Mouse (Mus musculus) G1E (cell line): Measurements from ENCODE around the gene Ppp1r9b. TPM values are rescaled to one million over a fixed set of nuclear protein-coding genes. Genes with fewer than 3 reads are reported as not detected.

Source experiments
- ATAC-seq: 2 replicates; pipeline ENCODE4 v1.8.0; 2016; ENCODE audit warnings: mild to moderate bottlenecking; ENCODE audit not compliant: insufficient number of reproducible peaks, poor library complexity, low FRiP score, severe bottlenecking; ENCODE audit errors: extremely low read depth
- DNase-seq: peaks from one replicate; pipeline ENCODE4 v3.0.0; 2012; ENCODE audit warnings: low spot score
- H3K27me3 ChIP-seq: 2 replicates; pipeline ENCODE4 v1.6.1; 2012; ENCODE audit warnings: mild to moderate bottlenecking, low read length, inconsistent platforms; ENCODE audit not compliant: insufficient read depth
- H3K36me3 ChIP-seq: replicated peaks from 2 replicates; pipeline ENCODE3; 2012; ENCODE audit warnings: mild to moderate bottlenecking, inconsistent platforms
- H3K4me1 ChIP-seq: 2 replicates; pipeline ENCODE4 v1.6.1; 2012; ENCODE audit warnings: low read depth, low read length, inconsistent platforms, mixed read lengths; ENCODE audit not compliant: insufficient read depth
- H3K4me3 ChIP-seq: 2 replicates; pipeline ENCODE4 v1.5.1; 2012; ENCODE audit warnings: low read depth, mild to moderate bottlenecking, inconsistent platforms, low read length, moderate library complexity, mixed read lengths
- H3K9me3 ChIP-seq: replicated peaks from 2 replicates; pipeline ENCODE4 v1.6.1; 2012; ENCODE audit warnings: inconsistent platforms
- CTCF ChIP-seq: IDR thresholded peaks from 2 replicates; pipeline ENCODE4 v1.5.1; 2012; ENCODE audit warnings: low read depth, low read length, inconsistent platforms, mixed read lengths
- GATA1 ChIP-seq: IDR thresholded peaks from 2 replicates; pipeline ENCODE4 v1.6.1; 2012; ENCODE audit warnings: borderline replicate concordance, low read length, inconsistent platforms, mixed read lengths
- GATA2 ChIP-seq: IDR thresholded peaks from 2 replicates; pipeline ENCODE4 v1.6.1; 2012; ENCODE audit warnings: low read depth, low read length, inconsistent platforms, borderline replicate concordance
- POLR2AphosphoS5 ChIP-seq: IDR thresholded peaks from 2 replicates; pipeline ENCODE4 v1.6.1; 2012; ENCODE audit warnings: low read depth, low read length, inconsistent platforms; ENCODE audit not compliant: insufficient replicate concordance
- TAL1 ChIP-seq: conservative IDR thresholded peaks from 2 replicates; pipeline ENCODE4 v1.6.1; 2012; ENCODE audit warnings: low read depth, low read length, inconsistent platforms, mixed read lengths
- polyA plus RNA-seq: library from polyadenylated mRNA; stranded (reverse); fragments of >175 nt; gene quantifications from 2 replicates; pipeline ENCODE4 v1.2.3, GENCODE M21; 2012
- total RNA-seq, 2 experiments: library from RNA; stranded (forward) in 1 of 2; stranded (reverse) in 1 of 2; fragments of 200-1000 nt in 1 of 2; fragments of >200 nt in 1 of 2; fragmentation: Nextera tagmentation in 1 of 2; gene quantifications; 2 replicates each; pipeline ENCODE4 v1.2.3; 2014 to 2017

Ppp1r9b gene
- total and polyA plus RNA-seq, 3 experiments, result 83.2 to 207 (median 117) TPM

DNA sequence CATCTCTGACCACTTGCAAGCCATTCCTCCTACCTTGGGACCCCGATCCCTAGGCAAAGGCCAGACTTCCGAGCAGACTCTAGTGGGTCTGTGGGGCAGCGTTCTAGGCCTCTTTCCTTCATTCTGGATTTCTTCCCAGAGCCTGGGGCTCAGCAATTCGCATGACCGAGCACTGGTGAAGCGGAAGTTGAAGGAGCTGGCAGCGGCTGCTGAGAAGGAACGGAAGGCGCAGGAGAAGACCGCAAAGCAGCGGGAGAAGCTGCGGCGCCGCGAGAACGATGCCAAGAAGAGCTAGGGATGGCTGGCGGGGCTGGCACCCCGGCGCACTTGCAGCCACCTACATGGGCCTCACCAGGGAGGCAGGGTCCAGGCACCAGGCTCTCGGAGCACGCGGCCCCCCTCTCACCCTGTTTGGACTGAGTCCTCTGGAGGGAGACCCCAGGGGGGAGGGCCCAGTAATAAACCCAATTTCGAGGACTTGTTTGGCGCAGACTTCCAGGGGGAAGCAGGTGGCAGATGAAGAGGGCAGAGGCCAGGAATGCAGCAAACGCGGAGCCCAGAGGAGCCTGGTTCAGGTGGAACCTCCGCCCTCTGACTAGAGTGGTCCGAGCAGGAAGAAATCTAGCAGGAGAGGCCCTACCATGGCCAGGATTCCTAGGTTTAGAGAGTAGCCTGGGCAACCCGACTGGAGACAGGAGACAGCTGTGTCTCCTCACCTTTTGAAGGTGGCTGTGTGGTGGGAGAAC lies 33.8 kb downstream of the Ppp1r9b start:
- TF ChIP-seq TAL1 (no peak), GATA1 (no peak), POLR2AphosphoS5 (no peak), GATA2 (no peak), CTCF (no peak)
- H3K4me3 ChIP-seq, result no peak overlapping the region
- ATAC-seq (no peak), DNase-seq (no peak)
- H3K36me3 ChIP-seq, result peaks cover 99% of the 10 kb centered on the region
- H3K27me3 ChIP-seq, result no peaks in the 10 kb centered on the region
- no peaks in the 10 kb centered on the region for H3K9me3 ChIP-seq
- H3K4me1 ChIP-seq, result peaks cover 71% of the 10 kb centered on the region

DNA sequence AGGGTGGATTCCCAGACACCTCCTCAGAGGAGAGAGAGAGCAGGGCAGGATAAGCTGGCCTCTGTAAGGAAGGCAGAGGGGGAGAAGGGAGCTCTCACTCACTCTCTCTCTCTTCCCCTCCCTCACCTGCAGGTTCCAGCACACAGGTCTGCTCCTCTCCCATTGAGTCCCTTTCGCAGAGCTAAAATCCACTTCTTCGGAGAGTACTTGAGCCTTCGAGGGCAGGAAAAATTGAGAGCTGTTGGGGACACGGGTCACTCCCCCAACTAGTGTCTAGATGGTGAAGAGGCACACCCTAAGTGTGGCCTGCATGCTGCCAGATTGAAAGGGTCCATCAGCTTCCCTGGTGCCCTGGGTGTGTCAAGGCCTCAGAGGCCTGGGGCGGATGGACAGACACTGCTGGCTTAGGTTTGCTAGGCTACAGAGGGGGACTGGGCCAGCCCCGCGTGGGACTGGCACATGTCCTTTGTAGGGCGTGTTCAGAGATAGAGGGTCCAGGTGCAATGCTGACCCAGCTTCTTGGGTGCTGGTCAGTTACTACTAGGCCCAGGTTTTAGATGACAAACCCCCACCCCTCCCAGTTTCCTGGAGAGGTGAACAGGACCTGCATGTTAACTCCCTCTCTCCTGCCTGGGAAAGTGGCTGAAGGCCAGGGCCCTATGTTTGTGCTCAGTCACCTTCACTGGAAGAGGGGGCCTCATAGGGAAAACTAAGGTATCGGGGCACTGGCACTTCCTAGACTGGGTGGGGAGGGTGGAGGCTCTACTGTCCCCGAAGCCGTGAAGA lies 34.6 kb downstream of the Ppp1r9b start:
- no peak overlapping the region; the same call in 1 of the 2 replicates for H3K4me3 ChIP-seq
- peaks cover 95% of the 10 kb centered on the region for H3K36me3 ChIP-seq
- H3K4me1 ChIP-seq, result peaks cover 62% of the 10 kb centered on the region
- H3K9me3 ChIP-seq, result no peaks in the 10 kb centered on the region
- ATAC-seq (no peak), DNase-seq (no peak)
- H3K27me3 ChIP-seq, result no peaks in the 10 kb centered on the region
- no peak for TF ChIP-seq TAL1
- TF ChIP-seq CTCF, result no peak
- TF ChIP-seq POLR2AphosphoS5, result no peak
- no peak for TF ChIP-seq GATA1
- no peak for TF ChIP-seq GATA2

DNA sequence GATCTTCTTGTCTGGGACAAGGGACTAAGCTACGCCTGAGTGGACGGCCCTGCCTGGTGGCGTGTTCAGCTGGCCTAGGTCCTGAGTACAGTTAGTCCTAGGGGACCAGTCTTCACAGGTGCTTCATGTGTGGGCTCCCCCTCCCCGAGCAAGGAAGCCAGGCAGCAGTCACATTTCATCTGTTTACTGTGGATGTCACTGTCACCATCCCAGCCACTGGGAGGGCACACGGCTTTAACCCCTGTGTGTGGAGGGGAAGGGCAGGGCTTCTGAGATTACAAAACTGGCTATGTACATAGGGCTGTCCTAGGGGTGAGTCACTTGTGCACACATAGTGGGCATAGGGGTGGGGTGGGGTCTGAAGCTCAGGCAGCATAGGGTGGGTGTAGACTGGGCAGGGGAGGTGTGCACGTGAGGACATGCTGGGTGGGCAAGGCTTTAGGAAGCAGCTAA lies 35.3 kb downstream of the Ppp1r9b start:
- no peak overlapping the region for H3K4me3 ChIP-seq
- H3K27me3 ChIP-seq, result no peaks in the 10 kb centered on the region
- no peak for TF ChIP-seq GATA1
- TF ChIP-seq GATA2, result no peak
- no peak for TF ChIP-seq CTCF
- TF ChIP-seq POLR2AphosphoS5, result no peak
- TF ChIP-seq TAL1, result no peak
- DNase-seq (no peak), ATAC-seq (no peak)
- H3K4me1 ChIP-seq, result peaks cover 56% of the 10 kb centered on the region
- H3K36me3 ChIP-seq, result peaks cover 88% of the 10 kb centered on the region
- no peaks in the 10 kb centered on the region for H3K9me3 ChIP-seq

DNA sequence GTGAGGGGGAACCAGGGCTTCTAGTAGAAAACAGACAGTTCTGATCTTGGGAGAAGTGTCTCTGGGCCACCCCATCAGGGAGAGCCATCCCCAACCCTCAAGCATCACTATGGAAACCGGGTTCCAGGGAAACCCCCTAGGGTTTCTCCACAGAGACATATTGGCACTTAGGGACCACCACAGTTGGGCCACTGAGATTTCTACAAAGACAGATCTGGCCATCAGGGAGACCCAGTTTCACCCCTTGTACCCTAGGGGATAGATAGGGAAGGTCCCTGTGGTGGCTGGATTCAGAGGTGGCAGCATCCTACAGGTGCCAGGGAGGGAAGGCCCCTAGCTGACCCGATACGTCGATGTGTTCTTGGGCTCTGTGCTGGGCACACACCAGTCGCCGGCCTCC lies 36.0 kb downstream of the Ppp1r9b start:
- DNase-seq (no peak), ATAC-seq (no peak)
- Histone ChIP-seq H3K36me3 (peaks cover 85% of the 10 kb centered on the region), H3K27me3 (no peaks in the 10 kb centered on the region), H3K4me1 (peaks cover 52% of the 10 kb centered on the region), H3K9me3 (no peaks in the 10 kb centered on the region), H3K4me3 (no peak overlapping the region)
- no peak for TF ChIP-seq GATA2
- TF ChIP-seq GATA1, result no peak
- no peak for TF ChIP-seq CTCF
- no peak; the same call in 1 of the 2 replicates for TF ChIP-seq POLR2AphosphoS5
- no peak for TF ChIP-seq TAL1

DNA sequence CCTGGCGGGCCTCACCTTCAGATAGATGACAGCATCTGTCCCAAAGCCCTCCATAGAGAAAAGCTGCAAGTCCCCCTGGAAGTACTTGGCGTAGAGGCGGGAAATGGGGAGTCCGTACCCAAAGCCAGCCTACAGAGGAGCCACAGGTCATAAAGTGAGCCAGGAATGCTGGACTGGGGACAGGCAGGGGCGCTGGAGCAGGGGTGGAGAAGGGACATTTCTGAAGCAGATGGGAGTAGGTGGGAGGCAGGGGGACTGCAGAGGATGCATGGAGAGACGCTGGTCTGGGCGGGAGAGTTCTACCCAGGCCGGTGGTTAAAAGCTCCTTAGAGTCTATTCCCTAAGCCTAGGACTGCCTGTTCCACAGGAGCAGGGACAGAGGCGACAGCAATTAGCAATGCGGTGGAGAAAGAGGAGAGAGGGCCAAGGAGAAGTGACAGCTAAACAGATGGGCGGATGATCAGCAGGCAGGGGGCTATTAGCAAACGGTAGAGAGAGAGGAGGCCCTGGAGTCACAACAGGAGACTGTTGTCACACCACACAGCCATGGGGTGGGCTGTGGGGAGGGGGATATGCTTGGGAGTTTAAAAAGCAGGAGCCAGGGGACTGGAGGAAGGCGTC lies 37.1 kb downstream of the Ppp1r9b start:
- TF ChIP-seq GATA2 (no peak), TAL1 (no peak), CTCF (no peak), POLR2AphosphoS5 (no peak)
- peaks cover 82% of the 10 kb centered on the region for H3K36me3 ChIP-seq
- H3K4me3 ChIP-seq, result no peak overlapping the region
- ATAC-seq (no peak), DNase-seq (no peak)
- peaks cover 48% of the 10 kb centered on the region for H3K4me1 ChIP-seq
- no peaks in the 10 kb centered on the region for H3K9me3 ChIP-seq
- H3K27me3 ChIP-seq, result no peaks in the 10 kb centered on the region

DNA sequence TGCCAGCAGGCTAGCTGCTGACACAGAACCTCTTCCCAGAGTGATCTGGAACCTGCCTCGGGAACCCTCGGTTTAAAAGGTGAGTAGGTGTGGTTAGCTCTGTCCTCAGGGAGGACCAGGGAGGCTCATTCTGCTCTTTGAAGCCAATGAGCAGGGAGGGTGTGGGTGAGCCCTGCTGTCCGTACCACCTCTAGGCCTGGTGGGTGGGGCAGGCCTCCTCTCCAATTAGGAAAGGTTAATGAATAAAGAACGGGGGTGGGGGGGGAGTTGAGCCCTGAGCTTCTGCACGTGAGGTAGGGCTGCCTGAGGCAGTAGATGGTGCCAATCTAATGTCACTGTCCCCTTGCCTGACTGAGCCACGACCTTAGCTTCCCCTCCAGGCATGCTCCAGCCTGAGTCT lies 42.1 kb downstream of the Ppp1r9b start:
- ATAC-seq (no peak), DNase-seq (no peak)
- H3K27me3 ChIP-seq, result no peaks in the 10 kb centered on the region
- H3K36me3 ChIP-seq, result peaks cover 82% of the 10 kb centered on the region
- no peaks in the 10 kb centered on the region for H3K9me3 ChIP-seq
- H3K4me3 ChIP-seq, result no peak overlapping the region; the same call in 1 of the 2 replicates
- TF ChIP-seq TAL1 (no peak), GATA2 (no peak), GATA1 (no peak), CTCF (no peak), POLR2AphosphoS5 (no peak)
- H3K4me1 ChIP-seq, result peaks cover 39% of the 10 kb centered on the region
